Mouse (Mus musculus): ENCODE measurements around the gene Wwp2. TPM values are rescaled to one million over a fixed set of nuclear protein-coding genes. Genes with fewer than 3 reads are reported as not detected.

Gene Wwp2
- total and polyA plus RNA-seq, 3 experiments, result 21.8 to 31.5 TPM; not detected in 1

GRCm38 (mm10) chr8:107571046-107571445, 134.9 kb downstream of the Wwp2 start:
- DNase-seq (ENCODE audit: low read depth, low spot score), result no peak
- peaks cover 0 to 5% of the 10 kb centered on the region in 2 experiments; a peak in 2 of 4 replicates for H3K4me1 ChIP-seq (ENCODE audit: control insufficient read depth in 1 of 2, insufficient read depth in 2 of 2, low read length in 2 of 2)
- H3K9me3 ChIP-seq (replicated peaks; ENCODE audit: insufficient read depth, low read length), result no peaks in the 10 kb centered on the region
- no peaks in the 10 kb centered on the region for H3K79me2 ChIP-seq (ENCODE audit: control insufficient read depth, insufficient read depth, low read length, poor library complexity)
- H3K27me3 ChIP-seq (ENCODE audit: control insufficient read depth in 1 of 2, insufficient read depth in 2 of 2, low read length in 2 of 2), result no peaks in the 10 kb centered on the region
- no peak overlapping the region for H3K27ac ChIP-seq (ENCODE audit: control insufficient read depth, low read depth, low read length)
- TF ChIP-seq ELF1 (IDR thresholded peaks at IDR 0.05; ENCODE audit: low read depth, low read length) (no peak), NELFE (IDR thresholded peaks at IDR 0.05; ENCODE audit: low read depth, low read length) (no peak), MXI1 (IDR thresholded peaks at IDR 0.05; ENCODE audit: low read depth, low read length) (no peak), ZMIZ1 (IDR thresholded peaks at IDR 0.05; ENCODE audit: low read depth, low read length) (no peak), HCFC1 (IDR thresholded peaks at IDR 0.05; ENCODE audit: low read depth, low read length) (no peak)
- H3K36me3 ChIP-seq (ENCODE audit: control insufficient read depth in 1 of 2, insufficient read depth in 2 of 2, low read length in 2 of 2), result peaks cover 0 to 3% of the 10 kb centered on the region in 2 experiments; a peak in 1 of 4 replicates
- H3K4me3 ChIP-seq (ENCODE audit: control insufficient read depth in 1 of 2, insufficient read depth in 1 of 2, low read depth in 2 of 2, low read length in 2 of 2), result no peak overlapping the region
- no peak overlapping the region for H3K9ac ChIP-seq (ENCODE audit: control insufficient read depth, low read depth, low read length, poor library complexity, severe bottlenecking)

- no peak for DNase-seq (ENCODE audit: low read depth, low spot score)
- TF ChIP-seq TBP (IDR thresholded peaks at IDR 0.05; ENCODE audit: low read depth, low read length) (no peak), MYB (IDR thresholded peaks at IDR 0.05; ENCODE audit: low read depth, low read length) (no peak), MAX (IDR thresholded peaks at IDR 0.05; ENCODE audit: low read length) (no peak), TAL1 (IDR thresholded peaks at IDR 0.05; ENCODE audit: low read length) (no peak), NRF1 (IDR thresholded peaks at IDR 0.05; ENCODE audit: insufficient read depth, low read depth, low read length, poor library complexity, severe bottlenecking) (no peak), MEF2A (IDR thresholded peaks at IDR 0.05; ENCODE audit: extremely low read depth, insufficient replicate concordance, low read depth, low read length, poor library complexity, severe bottlenecking) (no peak), USF1 (IDR thresholded peaks at IDR 0.05; ENCODE audit: low read depth, low read length) (no peak), GATA1 (IDR thresholded peaks at IDR 0.05; ENCODE audit: low read depth, low read length) (no peak), POLR2AphosphoS5 (IDR thresholded peaks at IDR 0.05; ENCODE audit: borderline replicate concordance, low read depth, low read length) (no peak), MAFK (IDR thresholded peaks at IDR 0.05; ENCODE audit: borderline replicate concordance, low read depth, low read length) (no peak), CHD1 (IDR thresholded peaks at IDR 0.05; ENCODE audit: low read depth, low read length) (no peak), JUND (IDR thresholded peaks at IDR 0.05; ENCODE audit: low read depth, low read length) (no peak), MYC (IDR thresholded peaks at IDR 0.05; ENCODE audit: low read depth, low read length) (no peak), HCFC1 (IDR thresholded peaks at IDR 0.05; ENCODE audit: low read depth, low read length) (no peak), ZMIZ1 (IDR thresholded peaks at IDR 0.05; ENCODE audit: low read depth, low read length) (no peak), KAT2A (conservative IDR thresholded peaks at IDR 0.05; ENCODE audit: low read depth, low read length) (no peak), EP300 (IDR thresholded peaks at IDR 0.05; ENCODE audit: low read depth in 1 of 2, low read length in 2 of 2) (no peak), NELFE (IDR thresholded peaks at IDR 0.05; ENCODE audit: low read depth, low read length) (no peak), POLR2A (IDR thresholded peaks at IDR 0.05; ENCODE audit: control insufficient read depth in 1 of 2, insufficient read depth in 1 of 2, low read depth in 1 of 2, low read length in 2 of 2, poor library complexity in 1 of 2) (no peak), E2F4 (IDR thresholded peaks at IDR 0.05; ENCODE audit: borderline replicate concordance, low read depth, low read length) (no peak)
- Histone ChIP-seq H3K36me3 (ENCODE audit: control insufficient read depth in 1 of 2, insufficient read depth in 2 of 2, low read length in 2 of 2) (peaks cover 0 to 3% of the 10 kb centered on the region in 2 experiments; a peak in 1 of 4 replicates), H3K4me1 (ENCODE audit: control insufficient read depth in 1 of 2, insufficient read depth in 2 of 2, low read length in 2 of 2) (peaks cover 0 to 5% of the 10 kb centered on the region in 2 experiments; a peak in 2 of 4 replicates), H3K9me3 (replicated peaks; ENCODE audit: insufficient read depth, low read length) (no peaks in the 10 kb centered on the region), H3K9ac (ENCODE audit: control insufficient read depth, low read depth, low read length, poor library complexity, severe bottlenecking) (no peak overlapping the region), H3K27me3 (ENCODE audit: control insufficient read depth in 1 of 2, insufficient read depth in 2 of 2, low read length in 2 of 2) (no peaks in the 10 kb centered on the region), H3K4me3 (ENCODE audit: control insufficient read depth in 1 of 2, insufficient read depth in 1 of 2, low read depth in 2 of 2, low read length in 2 of 2) (no peak overlapping the region), H3K79me2 (ENCODE audit: control insufficient read depth, insufficient read depth, low read length, poor library complexity) (no peaks in the 10 kb centered on the region), H3K27ac (ENCODE audit: control insufficient read depth, low read depth, low read length) (no peak overlapping the region)
Measured at GRCm38 (mm10) chr8:107571486-107572135, 135.4 kb downstream of the Wwp2 start.

Data from MEL (cell line).